Mouse (Mus musculus): ENCODE measurements around the gene Atg101. TPM values are rescaled to one million over a fixed set of nuclear protein-coding genes. Genes with fewer than 3 reads are reported as not detected.
"Not testable (repeated sequence)": the region's sequence is repeated elsewhere in the genome, so short reads cannot be mapped to it uniquely, and the experiment has no call there.

The Atg101 gene
- polyA plus RNA-seq, 1 experiment from 2014 or later: 69.9 TPM

- no peaks in the 10 kb centered on the region for H3K9me3 ChIP-seq (replicated peaks)
- H3K27ac ChIP-seq (replicated peaks): no peak overlapping the region
- H3K9ac ChIP-seq: no peak overlapping the region
- 77% methylated on average over 18 of the region's 18 CpGs for WGBS
- no peak for ATAC-seq (ENCODE audit: insufficient number of reproducible peaks, low FRiP score, low TSS enrichment, low read depth)
- no peak overlapping the region for H3K4me3 ChIP-seq (replicated peaks)
- H3K36me3 ChIP-seq: no peaks in the 10 kb centered on the region
- 0 out of 2 replicates have a peak, but pooled peaks cover 10% of the 10 kb centered on the region for H3K4me1 ChIP-seq
- H3K27me3 ChIP-seq: no peaks in the 10 kb centered on the region
- no peak overlapping the region for H3K4me2 ChIP-seq (replicated peaks)
Observed at GRCm38 (mm10) chr15:101316913-101317813, 33.1 kb downstream of the Atg101 start.

DNA sequence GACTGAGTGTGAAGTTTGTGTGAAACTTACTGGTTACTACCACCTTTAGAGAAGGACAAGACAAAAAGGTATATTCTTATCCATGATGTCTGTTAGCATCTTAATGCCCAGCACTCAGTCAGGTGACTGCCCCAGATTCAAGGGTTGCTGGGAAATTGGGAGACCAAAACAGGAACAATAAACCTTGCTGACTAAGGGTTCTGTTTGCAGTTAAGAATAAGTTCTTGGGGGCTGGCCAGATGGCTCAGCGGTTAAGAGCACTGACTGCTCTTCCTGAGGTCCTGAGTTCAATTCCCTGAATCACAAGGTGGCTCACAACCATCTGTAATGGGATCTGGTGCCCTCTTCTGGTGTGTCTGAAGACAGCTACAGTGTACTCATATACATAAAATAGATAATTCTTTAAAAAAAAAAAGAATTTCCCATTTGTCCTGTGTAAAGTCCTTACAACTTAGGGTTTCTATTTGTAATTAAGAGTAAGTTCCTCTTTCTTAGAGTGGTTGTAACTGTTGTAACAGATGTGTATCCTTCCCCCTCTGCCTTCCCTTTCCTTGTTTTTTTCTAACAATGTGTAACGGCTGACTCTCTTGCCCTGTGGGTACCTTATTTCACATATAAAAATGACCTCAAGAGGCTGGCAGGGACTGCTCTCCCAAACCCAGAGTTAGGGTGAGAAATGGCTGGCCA lies 33.9 kb downstream of the Atg101 start:
- no peaks in the 10 kb centered on the region for H3K36me3 ChIP-seq
- H3K9ac ChIP-seq: no peak overlapping the region
- no peaks in the 10 kb centered on the region for H3K27me3 ChIP-seq
- 65% methylated on average over 2 of the region's 2 CpGs for WGBS
- no peaks in the 10 kb centered on the region for H3K9me3 ChIP-seq (replicated peaks)
- no peak overlapping the region for H3K4me2 ChIP-seq (replicated peaks)
- ATAC-seq (ENCODE audit: insufficient number of reproducible peaks, low FRiP score, low TSS enrichment, low read depth): no peak
- 0 out of 2 replicates have a peak, but pooled peaks cover 10% of the 10 kb centered on the region for H3K4me1 ChIP-seq
- no peak overlapping the region for H3K27ac ChIP-seq (replicated peaks)
- no peak overlapping the region for H3K4me3 ChIP-seq (replicated peaks)

GRCm38 (mm10) chr15:101318889-101319765 lies 35.1 kb downstream of the Atg101 start:
- ATAC-seq (ENCODE audit: insufficient number of reproducible peaks, low FRiP score, low TSS enrichment, low read depth): no peak
- 52% methylated on average over 14 of the region's 14 CpGs for WGBS

GRCm38 (mm10) chr15:101320010-101320617 lies 36.0 kb downstream of the Atg101 start:
- Histone ChIP-seq H3K27ac (replicated peaks) (no peak overlapping the region), H3K4me3 (replicated peaks) (no peak overlapping the region), H3K27me3 (no peaks in the 10 kb centered on the region)

More at GRCm38 (mm10) chr15:101318889-101319765, 35.1 kb downstream of the Atg101 start:
- no peak overlapping the region for H3K9ac ChIP-seq
- no peak overlapping the region for H3K4me3 ChIP-seq (replicated peaks)
- H3K4me2 ChIP-seq (replicated peaks): no peak overlapping the region
- H3K9me3 ChIP-seq (replicated peaks): no peaks in the 10 kb centered on the region
- H3K4me1 ChIP-seq: 0 out of 2 replicates have a peak, but pooled peaks cover 10% of the 10 kb centered on the region
- H3K36me3 ChIP-seq: no peaks in the 10 kb centered on the region
- no peak overlapping the region for H3K27ac ChIP-seq (replicated peaks)
- no peaks in the 10 kb centered on the region for H3K27me3 ChIP-seq

DNA sequence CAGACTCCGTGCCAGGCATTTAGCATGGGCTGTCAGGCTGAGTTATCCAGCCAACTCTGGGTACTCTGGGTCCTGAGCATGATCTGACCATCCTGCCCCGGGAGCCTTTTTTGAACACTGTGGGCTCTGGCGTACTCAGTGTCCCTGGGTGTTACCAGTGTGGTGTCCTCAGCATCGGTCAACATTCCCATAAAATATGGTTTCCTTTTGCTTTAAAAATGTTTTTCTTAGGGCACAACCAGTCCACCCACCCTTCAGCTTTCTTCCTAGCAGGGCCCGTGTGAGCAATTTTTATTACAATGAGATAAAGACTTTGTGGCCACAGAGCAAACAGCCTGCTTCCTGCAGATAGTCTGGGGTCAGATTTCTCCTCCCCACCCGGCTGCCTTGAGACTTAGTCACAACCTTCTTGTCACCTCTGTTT lies 36.6 kb downstream of the Atg101 start:
- Histone ChIP-seq H3K4me3 (replicated peaks) (no peak overlapping the region), H3K36me3 (no peaks in the 10 kb centered on the region), H3K9me3 (replicated peaks) (no peaks in the 10 kb centered on the region), H3K4me2 (replicated peaks) (no peak overlapping the region), H3K4me1 (0 out of 2 replicates have a peak, but pooled peaks cover 9% of the 10 kb centered on the region), H3K27ac (replicated peaks) (no peak overlapping the region), H3K27me3 (no peaks in the 10 kb centered on the region), H3K9ac (no peak overlapping the region)
- ATAC-seq (ENCODE audit: insufficient number of reproducible peaks, low FRiP score, low TSS enrichment, low read depth): no peak
- 52% methylated on average over 6 of the region's 6 CpGs for WGBS

More at GRCm38 (mm10) chr15:101320010-101320617, 36.0 kb downstream of the Atg101 start:
- Histone ChIP-seq H3K36me3 (no peaks in the 10 kb centered on the region), H3K4me2 (replicated peaks) (no peak overlapping the region), H3K9me3 (replicated peaks) (no peaks in the 10 kb centered on the region), H3K9ac (no peak overlapping the region), H3K4me1 (0 out of 2 replicates have a peak, but pooled peaks cover 10% of the 10 kb centered on the region)
- WGBS: 83% methylated on average over 6 of the region's 6 CpGs
- no peak for ATAC-seq (ENCODE audit: insufficient number of reproducible peaks, low FRiP score, low TSS enrichment, low read depth)

DNA sequence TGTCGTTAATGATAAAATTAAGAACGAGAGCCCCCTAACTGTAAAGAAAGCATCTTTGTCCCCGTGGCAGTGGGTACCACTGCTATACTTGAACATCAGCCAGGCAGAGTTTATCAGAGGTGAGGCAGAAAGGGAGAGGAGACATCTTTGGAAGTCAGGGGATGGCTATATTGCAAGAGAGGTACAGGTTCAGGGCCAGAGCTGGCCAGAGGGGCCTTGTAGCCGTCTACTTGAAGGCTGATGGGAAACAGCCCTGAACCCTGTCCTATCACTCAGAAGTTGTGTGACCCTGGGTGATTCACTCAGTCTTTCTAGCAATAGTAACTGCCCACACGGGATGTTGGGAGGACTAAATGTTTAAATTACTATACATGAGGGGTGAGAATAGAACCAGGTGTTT lies 37.1 kb downstream of the Atg101 start:
- Histone ChIP-seq H3K4me2 (replicated peaks) (no peak overlapping the region), H3K4me1 (peaks cover 4% of the 10 kb centered on the region; the same call in 1 of the 2 replicates), H3K4me3 (replicated peaks) (no peak overlapping the region), H3K36me3 (no peaks in the 10 kb centered on the region), H3K27me3 (no peaks in the 10 kb centered on the region), H3K9ac (no peak overlapping the region), H3K27ac (replicated peaks) (no peak overlapping the region), H3K9me3 (replicated peaks) (no peaks in the 10 kb centered on the region)
- no peak for ATAC-seq (ENCODE audit: insufficient number of reproducible peaks, low FRiP score, low TSS enrichment, low read depth)
- 51% methylated on average over 5 of the region's 5 CpGs for WGBS

- Histone ChIP-seq H3K4me3 (replicated peaks) (no peak overlapping the region), H3K9ac (no peak overlapping the region), H3K27me3 (no peaks in the 10 kb centered on the region), H3K4me2 (replicated peaks) (no peak overlapping the region), H3K27ac (replicated peaks) (no peak overlapping the region), H3K36me3 (no peaks in the 10 kb centered on the region), H3K9me3 (replicated peaks) (no peaks in the 10 kb centered on the region), H3K4me1 (peaks cover 4% of the 10 kb centered on the region)
- WGBS: 81% methylated on average over 5 of the region's 5 CpGs
- ATAC-seq (ENCODE audit: insufficient number of reproducible peaks, low FRiP score, low TSS enrichment, low read depth): no peak
Observed at GRCm38 (mm10) chr15:101322106-101322505, 38.0 kb downstream of the Atg101 start.

GRCm38 (mm10) chr15:101322640-101323039 lies 38.6 kb downstream of the Atg101 start:
- Histone ChIP-seq H3K4me1 (peaks cover 9% of the 10 kb centered on the region), H3K36me3 (no peaks in the 10 kb centered on the region), H3K4me2 (replicated peaks) (no peak overlapping the region), H3K27me3 (no peaks in the 10 kb centered on the region), H3K9me3 (replicated peaks) (no peaks in the 10 kb centered on the region), H3K27ac (replicated peaks) (no peak overlapping the region), H3K9ac (no peak overlapping the region), H3K4me3 (replicated peaks) (no peak overlapping the region)
- ATAC-seq (ENCODE audit: insufficient number of reproducible peaks, low FRiP score, low TSS enrichment, low read depth): no peak
- 90% methylated on average over 7 of the region's 7 CpGs for WGBS

- H3K27ac ChIP-seq (replicated peaks): no peak overlapping the region
- 84% methylated on average over 5 of the region's 5 CpGs for WGBS
- no peaks in the 10 kb centered on the region for H3K9me3 ChIP-seq (replicated peaks)
- no peak overlapping the region for H3K9ac ChIP-seq
- H3K4me1 ChIP-seq: peaks cover 12% of the 10 kb centered on the region
- H3K4me3 ChIP-seq (replicated peaks): no peak overlapping the region
- no peaks in the 10 kb centered on the region for H3K27me3 ChIP-seq
- no peak overlapping the region for H3K4me2 ChIP-seq (replicated peaks)
- ATAC-seq (ENCODE audit: insufficient number of reproducible peaks, low FRiP score, low TSS enrichment, low read depth): no peak
- H3K36me3 ChIP-seq: no peaks in the 10 kb centered on the region
Observed at GRCm38 (mm10) chr15:101323511-101323910, 39.4 kb downstream of the Atg101 start.

DNA sequence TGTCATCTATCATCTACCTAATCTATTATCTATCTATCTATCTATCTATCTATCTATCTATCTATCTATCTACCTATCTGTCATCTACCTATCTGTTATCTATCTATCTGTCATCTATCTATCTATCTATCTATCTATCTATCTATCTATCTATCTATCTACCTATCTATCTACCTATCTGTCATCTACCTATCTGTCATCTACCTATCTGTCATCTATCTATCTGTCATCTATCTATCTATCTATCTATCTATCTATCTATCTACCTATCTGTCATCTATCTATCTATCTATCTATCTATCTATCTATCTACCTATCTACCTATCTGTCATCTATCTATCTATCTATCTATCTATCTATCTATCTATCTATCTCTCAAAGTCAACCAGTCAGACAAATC lies 40.3 kb downstream of the Atg101 start:
- H3K9me3 ChIP-seq (replicated peaks); ATAC-seq (ENCODE audit: insufficient number of reproducible peaks, low FRiP score, low TSS enrichment, low read depth); H3K9ac ChIP-seq; H3K36me3 ChIP-seq; H3K27me3 ChIP-seq; H3K4me3 ChIP-seq (replicated peaks); H3K27ac ChIP-seq (replicated peaks); H3K4me2 ChIP-seq (replicated peaks): not testable (repeated sequence)
- peaks cover 17% of the 10 kb centered on the region for H3K4me1 ChIP-seq
